ENCODE assay signal across 11 mouse cellular contexts in the genomic region with DNA sequence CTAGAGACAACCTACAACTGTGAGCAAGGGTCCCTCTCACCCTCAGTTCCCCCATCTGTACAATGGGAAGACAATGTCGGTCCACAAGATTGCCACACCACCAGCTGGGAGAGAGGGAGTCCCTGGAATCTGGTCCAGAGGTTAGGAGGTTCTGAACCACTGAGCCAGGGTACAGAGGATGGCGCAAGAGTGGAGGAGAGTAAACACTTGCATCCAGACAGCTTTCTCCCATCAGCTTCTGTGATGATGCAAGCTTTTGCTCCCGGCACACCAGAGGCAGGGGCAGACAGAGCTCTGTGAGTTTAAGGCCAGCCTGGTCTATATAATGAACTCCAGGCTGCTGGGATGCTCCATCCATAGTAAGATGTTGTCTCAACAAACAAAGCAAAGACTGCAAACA. TPM values are rescaled to one million over a fixed set of nuclear protein-coding genes. Genes with fewer than 3 reads are reported as not detected.
DNase-seq lines count a peak whose midpoint lies in the region; ATAC-seq and TF ChIP-seq lines count a peak whose summit lies in the region.
"Had no signal": no experiment of that assay in that cellular context is flagged by ENCODE, and none has a peak within 500 bp of the region (broad histone marks: within the 10 kb centered on the region; RNA-seq: fewer than 3 reads in every experiment).

No protein-coding gene starts in this region.

- DNase-seq in heart, adult 2 months = peak; percentile 59 to 71
- DNase-seq in heart, adult 8-10 months (ENCODE audit: low spot score) = no peak
- DNase-seq in embryonic facial prominence, embryonic 10.5 days (ENCODE audit: low spot score) = peak; percentile 27
- no peak for DNase-seq in left cerebral cortex, adult 11 months (ENCODE audit: low spot score)
- no peak for DNase-seq in frontal cortex, postnatal 10 days (ENCODE audit: low spot score in 2 of 2)

- WGBS in heart, adult 2 months = 57% methylated on average over 3 of the region's 3 CpGs
- WGBS in embryonic facial prominence, embryonic 10.5 days = 42% methylated on average over 3 of the region's 3 CpGs
- 46% methylated on average over 3 of the region's 3 CpGs for WGBS in intestine, postnatal 0 days
- 30% methylated on average over 3 of the region's 3 CpGs for WGBS in lung, embryonic 16.5 days
- WGBS in midbrain, embryonic 16.5 days = 52% methylated on average over 3 of the region's 3 CpGs

- TF ChIP-seq CTCF in heart, adult 2 months (IDR thresholded peaks at IDR 0.05) = no peak
- TF ChIP-seq CTCF in intestine, postnatal 0 days (IDR thresholded peaks at IDR 0.05; ENCODE audit: low read depth) = no peak

- intact Hi-C loops in heart, adult 2 months (cut with DNase I) = no loop called here

- H3K4me1 ChIP-seq in heart, adult 2 months (ENCODE audit: control insufficient read depth, insufficient read depth, low read length) = peaks cover 29% of the 10 kb centered on the region
- peaks cover 81% of the 10 kb centered on the region for H3K4me1 ChIP-seq in embryonic facial prominence, embryonic 10.5 days
- peaks cover 2% of the 10 kb centered on the region for H3K4me1 ChIP-seq in intestine, postnatal 0 days (replicated peaks; ENCODE audit: control insufficient read depth, insufficient read depth, low read length)
- peaks cover 56% of the 10 kb centered on the region for H3K4me1 ChIP-seq in lung, embryonic 16.5 days (replicated peaks; ENCODE audit: control insufficient read depth, insufficient read depth, low read length)
- peaks cover 26% of the 10 kb centered on the region for H3K4me1 ChIP-seq in midbrain, embryonic 16.5 days (ENCODE audit: control insufficient read depth, insufficient read depth, low read length)

- peaks cover 4% of the 10 kb centered on the region; the same call in 1 of the 2 replicates for H3K79me2 ChIP-seq in heart, adult 2 months (replicated peaks; ENCODE audit: control insufficient read depth, insufficient read depth, low read length)

- TF ChIP-seq POLR2A in heart, adult 2 months (IDR thresholded peaks at IDR 0.05; ENCODE audit: insufficient read depth, low read depth, low read length) = no peak

- peak overlapping the region; percentile 42 for H3K27ac ChIP-seq in heart, adult 2 months
- peak overlapping the region; percentile 90 for H3K27ac ChIP-seq in embryonic facial prominence, embryonic 10.5 days (replicated peaks)
- H3K27ac ChIP-seq in intestine, postnatal 0 days (ENCODE audit: low read depth, low read length) = peak overlapping the region; percentile 35; the same call in 1 of the 2 replicates
- H3K27ac ChIP-seq in lung, embryonic 16.5 days (ENCODE audit: low read length) = peak overlapping the region; percentile 99
- no peak overlapping the region for H3K27ac ChIP-seq in midbrain, embryonic 16.5 days (ENCODE audit: low read length)
- H3K27ac ChIP-seq: macrophage had no signal

- no peaks in the 10 kb centered on the region for H3K27me3 ChIP-seq in heart, adult 2 months (ENCODE audit: control insufficient read depth, insufficient read depth, low read length)
- H3K27me3 ChIP-seq in embryonic facial prominence, embryonic 10.5 days (replicated peaks; ENCODE audit: low read depth, poor library complexity, severe bottlenecking) = peaks cover 39% of the 10 kb centered on the region
- no peaks in the 10 kb centered on the region for H3K27me3 ChIP-seq in intestine, postnatal 0 days (replicated peaks; ENCODE audit: control insufficient read depth, insufficient read depth, low read length)
- no peaks in the 10 kb centered on the region for H3K27me3 ChIP-seq in lung, embryonic 16.5 days (ENCODE audit: control insufficient read depth, insufficient read depth, low read depth, low read length)
- H3K27me3 ChIP-seq in midbrain, embryonic 16.5 days (ENCODE audit: control insufficient read depth, insufficient read depth, low read depth, low read length) = peaks cover 22% of the 10 kb centered on the region

- H3K9me3 ChIP-seq in embryonic facial prominence, embryonic 10.5 days = peaks cover 5% of the 10 kb centered on the region; the same call in 1 of the 2 replicates
- no peaks in the 10 kb centered on the region for H3K9me3 ChIP-seq in intestine, postnatal 0 days (ENCODE audit: control insufficient read depth)
- H3K9me3 ChIP-seq in lung, embryonic 16.5 days (ENCODE audit: control insufficient read depth, low read length) = no peaks in the 10 kb centered on the region
- H3K9me3 ChIP-seq in midbrain, embryonic 16.5 days (replicated peaks; ENCODE audit: control insufficient read depth, low read length, poor library complexity, severe bottlenecking) = no peaks in the 10 kb centered on the region

- no peak for ATAC-seq in intestine, postnatal 0 days
- ATAC-seq in lung, embryonic 16.5 days (ENCODE audit: low read depth) = peak; percentile 34
- no peak for ATAC-seq in midbrain, embryonic 16.5 days

- TF ChIP-seq EP300 in heart, adult 2 months (IDR thresholded peaks at IDR 0.05; ENCODE audit: insufficient read depth, low read depth, low read length) = peak; percentile 74; the same call in 1 of the 2 replicates

- no peak overlapping the region for H3K4me3 ChIP-seq in heart, adult 2 months
- peak overlapping the region; percentile 37; the same call in 1 of the 2 replicates for H3K4me3 ChIP-seq in embryonic facial prominence, embryonic 10.5 days
- no peak overlapping the region for H3K4me3 ChIP-seq in intestine, postnatal 0 days (ENCODE audit: low read depth, low read length)
- H3K4me3 ChIP-seq in lung, embryonic 16.5 days (ENCODE audit: low read length) = no peak overlapping the region
- no peak overlapping the region for H3K4me3 ChIP-seq in midbrain, embryonic 16.5 days (ENCODE audit: low read depth, low read length)
- H3K4me3 ChIP-seq: erythroblast, embryonic 14.5 days had no signal

- H3K9ac ChIP-seq in heart, adult 2 months (ENCODE audit: low read depth, low read length) = no peak overlapping the region; the same call in 1 of the 2 replicates
- no peak overlapping the region for H3K9ac ChIP-seq in intestine, postnatal 0 days (ENCODE audit: low read depth, low read length)
- no peak overlapping the region for H3K9ac ChIP-seq in lung, embryonic 16.5 days (ENCODE audit: low read length)
- no peak overlapping the region for H3K9ac ChIP-seq in midbrain, embryonic 16.5 days (ENCODE audit: low read depth, low read length)

- H3K4me2 ChIP-seq in intestine, postnatal 0 days (replicated peaks; ENCODE audit: low read depth) = no peak overlapping the region
- H3K4me2 ChIP-seq in lung, embryonic 16.5 days (ENCODE audit: low read depth, low read length) = no peak overlapping the region
- H3K4me2 ChIP-seq in midbrain, embryonic 16.5 days (ENCODE audit: low read length) = no peak overlapping the region

- no peaks in the 10 kb centered on the region for H3K36me3 ChIP-seq in heart, adult 2 months (ENCODE audit: control insufficient read depth, insufficient read depth, low read length)
- H3K36me3 ChIP-seq in embryonic facial prominence, embryonic 10.5 days (replicated peaks) = no peaks in the 10 kb centered on the region
- H3K36me3 ChIP-seq in intestine, postnatal 0 days (ENCODE audit: control insufficient read depth, insufficient read depth) = no peaks in the 10 kb centered on the region
- H3K36me3 ChIP-seq in lung, embryonic 16.5 days (ENCODE audit: control insufficient read depth, insufficient read depth, low read length) = no peaks in the 10 kb centered on the region
- no peaks in the 10 kb centered on the region for H3K36me3 ChIP-seq in midbrain, embryonic 16.5 days (ENCODE audit: control insufficient read depth, insufficient read depth, low read length)

RNA-seq across cellular contexts. Expression of gene Cdc42ep1, which starts 2.2 kb away (rescaled TPM):
- 10 to 100 TPM; 30.8 to 37.1 TPM for total RNA-seq in heart, adult 2 months (2021)
- polyA plus RNA-seq in heart, adult 2 months (2012; rRNA removed) = 62.3 and 71.8 TPM in 2 replicates
- 10 to 100 TPM; 30.5 to 40.3 (median 39.1) TPM for total RNA-seq in heart, adult 8-10 months (2022)
- polyA plus RNA-seq in embryonic facial prominence, embryonic 10.5 days (2016; fragmentation: Nextera tagmentation; extraction: Ambion mirVana) = 19.9 and 20.8 TPM in 2 replicates
- polyA plus RNA-seq in intestine, postnatal 0 days (2015; fragmentation: Nextera tagmentation; extraction: Ambion mirVana) = 16.8 and 17.0 TPM in 2 replicates
- 113 TPM in 2 replicates for polyA plus RNA-seq in lung, embryonic 16.5 days (2015; fragmentation: Nextera tagmentation; extraction: Ambion mirVana)
- 11.4 and 13.6 TPM in 2 replicates for polyA plus RNA-seq in midbrain, embryonic 16.5 days (2015; fragmentation: Nextera tagmentation; extraction: Ambion mirVana)
- polyA plus RNA-seq: macrophage had no signal

RNA-seq across cellular contexts. Expression of gene Lgals2, which starts 15.1 kb away (rescaled TPM):
- not detected for total RNA-seq in heart, adult 2 months (2021)
- polyA plus RNA-seq in heart, adult 2 months (2012; rRNA removed) = 0.59 and 1.5 TPM in 2 replicates
- under 1 TPM in 1 of 4 experiments, not detected in 3; 0.65 TPM for total RNA-seq in heart, adult 8-10 months (2022)
- polyA plus RNA-seq in embryonic facial prominence, embryonic 10.5 days (2016; fragmentation: Nextera tagmentation; extraction: Ambion mirVana) = not detected in 2 replicates
- polyA plus RNA-seq in intestine, postnatal 0 days (2015; fragmentation: Nextera tagmentation; extraction: Ambion mirVana) = 787 and 833 TPM in 2 replicates
- polyA plus RNA-seq in lung, embryonic 16.5 days (2015; fragmentation: Nextera tagmentation; extraction: Ambion mirVana) = 1.0 and 1.2 TPM in 2 replicates
- polyA plus RNA-seq in midbrain, embryonic 16.5 days (2015; fragmentation: Nextera tagmentation; extraction: Ambion mirVana) = not detected in 2 replicates
- polyA plus RNA-seq: erythroblast, embryonic 14.5 days; macrophage had no signal

RNA-seq across cellular contexts. Expression of gene Gga1, which starts 36.7 kb away (rescaled TPM):
- 10 to 100 TPM; 42.2 to 44.4 TPM for total RNA-seq in heart, adult 2 months (2021)
- 44.7 and 52.7 TPM in 2 replicates for polyA plus RNA-seq in heart, adult 2 months (2012; rRNA removed)
- total RNA-seq in heart, adult 8-10 months (2022) = 10 to 100 TPM; 44.8 to 49.1 (median 46.3) TPM
- 52.0 and 53.5 TPM in 2 replicates for polyA plus RNA-seq in embryonic facial prominence, embryonic 10.5 days (2016; fragmentation: Nextera tagmentation; extraction: Ambion mirVana)
- polyA plus RNA-seq in intestine, postnatal 0 days (2015; fragmentation: Nextera tagmentation; extraction: Ambion mirVana) = 40.1 TPM in 2 replicates
- 58.3 and 63.1 TPM in 2 replicates for polyA plus RNA-seq in lung, embryonic 16.5 days (2015; fragmentation: Nextera tagmentation; extraction: Ambion mirVana)
- polyA plus RNA-seq in midbrain, embryonic 16.5 days (2015; fragmentation: Nextera tagmentation; extraction: Ambion mirVana) = 46.0 and 46.5 TPM in 2 replicates

RNA-seq across cellular contexts. Expression of gene Card10, which starts 37.4 kb away (rescaled TPM):
- total RNA-seq in heart, adult 2 months (2021) = 10 to 100 TPM; 15.0 to 17.0 TPM
- 22.3 and 28.5 TPM in 2 replicates for polyA plus RNA-seq in heart, adult 2 months (2012; rRNA removed)
- total RNA-seq in heart, adult 8-10 months (2022) = 10 to 100 TPM; 14.3 to 16.1 (median 15.2) TPM
- polyA plus RNA-seq in embryonic facial prominence, embryonic 10.5 days (2016; fragmentation: Nextera tagmentation; extraction: Ambion mirVana) = 3.3 and 4.3 TPM in 2 replicates
- 3.2 and 3.9 TPM in 2 replicates for polyA plus RNA-seq in intestine, postnatal 0 days (2015; fragmentation: Nextera tagmentation; extraction: Ambion mirVana)
- polyA plus RNA-seq in lung, embryonic 16.5 days (2015; fragmentation: Nextera tagmentation; extraction: Ambion mirVana) = 6.1 and 6.2 TPM in 2 replicates
- polyA plus RNA-seq in midbrain, embryonic 16.5 days (2015; fragmentation: Nextera tagmentation; extraction: Ambion mirVana) = 1.8 and 2.2 TPM in 2 replicates
- polyA plus RNA-seq: macrophage had no signal

RNA-seq across cellular contexts. Expression of gene Gm49510, which starts 59.2 kb away (rescaled TPM):
- not detected for total RNA-seq in heart, adult 2 months (2021)
- polyA plus RNA-seq in heart, adult 2 months (2012; rRNA removed) = 0.04 TPM in 1 of 2 replicates, not detected in the other
- not detected for total RNA-seq in heart, adult 8-10 months (2022)
- 0.34 and 0.74 TPM in 2 replicates for polyA plus RNA-seq in embryonic facial prominence, embryonic 10.5 days (2016; fragmentation: Nextera tagmentation; extraction: Ambion mirVana)
- 0.21 TPM in 1 of 2 replicates, not detected in the other for polyA plus RNA-seq in intestine, postnatal 0 days (2015; fragmentation: Nextera tagmentation; extraction: Ambion mirVana)
- 0.16 and 0.59 TPM in 2 replicates for polyA plus RNA-seq in lung, embryonic 16.5 days (2015; fragmentation: Nextera tagmentation; extraction: Ambion mirVana)
- polyA plus RNA-seq in midbrain, embryonic 16.5 days (2015; fragmentation: Nextera tagmentation; extraction: Ambion mirVana) = not detected in 2 replicates
- total RNA-seq: heart, postnatal 36 days had no signal
- polyA plus RNA-seq: macrophage had no signal

Comparison
In these comparisons a context has a peak if more than half of its experiments do, and no peak if none do; other contexts are left out.
1. DNase-seq: peak in heart, adult 2 months (2 of 2) and embryonic facial prominence, embryonic 10.5 days (single experiment); none in heart, adult 8-10 months (single experiment), left cerebral cortex, adult 11 months (single experiment) and frontal cortex, postnatal 10 days (0 of 2).
2. RNA of gene Lgals2, which starts 15.1 kb away (polyA plus RNA-seq): 787 to 833 TPM in intestine, postnatal 0 days; 0.59 to 1.5 TPM in heart, adult 2 months, 1.0 to 1.2 TPM in lung, embryonic 16.5 days, not detected in embryonic facial prominence, embryonic 10.5 days and not detected in midbrain, embryonic 16.5 days; every median in the first group is over 100 times any median in the second.